Mouse (Mus musculus) C3H10T1/2 (cell line): Measurements from ENCODE around the gene Wfdc1. TPM values are rescaled to one million over a fixed set of nuclear protein-coding genes. Genes with fewer than 3 reads are reported as not detected.

Source experiments
- polyA plus RNA-seq, 2 experiments: library from polyadenylated mRNA; unstranded; fragments of >200 nt; fragmentation: generic; extraction: Trizol; gene quantifications; one replicate each; pipeline ENCODE4 v1.2.1; 2012; ENCODE audit warnings: missing spikeins in 2 of 2

Wfdc1 gene
- polyA plus RNA-seq = under 1 TPM; 0.02 to 0.04 TPM

DNA sequence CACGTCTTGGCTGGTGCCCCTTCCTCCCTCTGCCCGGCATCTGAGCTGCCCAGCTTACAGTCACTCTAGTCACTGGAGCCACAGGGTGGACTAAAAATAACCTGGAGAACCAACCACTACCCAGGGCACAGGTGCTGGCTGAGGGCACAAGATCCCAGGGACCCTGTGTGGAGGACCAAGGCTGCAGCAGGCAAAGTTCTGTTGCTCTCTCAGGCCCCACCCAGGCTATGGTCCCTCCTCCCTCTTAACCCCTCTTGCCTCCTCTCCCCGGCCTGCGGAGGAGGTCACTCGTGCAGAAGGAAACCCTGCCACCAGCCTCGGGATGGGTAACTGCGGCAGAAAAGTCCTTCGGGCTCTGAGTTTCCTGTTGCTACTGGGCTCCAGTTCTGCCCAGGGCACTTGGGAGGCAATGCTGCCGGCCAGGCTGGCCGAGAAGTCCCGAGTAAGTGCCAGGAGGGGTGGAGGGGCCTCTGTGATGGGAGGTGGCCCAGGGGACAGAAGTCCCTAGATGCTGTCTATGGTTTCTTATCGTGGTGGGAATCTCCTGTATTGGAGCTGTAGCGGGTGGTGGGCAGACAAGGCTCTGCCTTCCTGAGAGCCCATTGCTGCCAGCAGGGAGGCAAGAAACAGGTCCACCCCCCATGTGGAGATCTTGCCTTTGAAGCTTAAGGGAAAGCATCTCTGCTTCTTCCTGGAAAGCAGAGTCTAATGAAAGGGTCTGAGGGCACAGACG is at the start of gene Wfdc1:
Wfdc1 (plus strand) TSS at position 147 of the 733 bp plus-strand sequence.

DNA sequence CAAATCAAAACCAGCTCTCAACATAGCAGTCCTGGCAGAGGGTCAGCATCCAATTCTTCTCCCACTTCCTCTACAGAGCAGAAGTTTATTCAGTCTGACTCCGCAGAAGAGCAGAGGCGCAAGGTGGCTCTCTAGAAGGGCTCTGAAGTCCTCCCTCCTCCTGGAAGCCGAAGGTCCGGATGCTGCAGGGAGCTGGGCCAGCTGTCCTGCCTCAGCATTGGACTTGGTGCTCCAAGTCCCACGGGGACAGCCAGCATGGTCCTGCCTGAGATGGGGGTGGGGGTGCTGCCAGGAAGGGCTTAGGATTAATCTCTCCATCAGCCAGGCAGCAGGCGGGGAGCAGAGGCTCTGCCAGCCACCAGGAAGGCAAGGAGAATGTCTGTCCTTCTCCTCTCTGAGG is 30.8 kb upstream of the Wfdc1 start, which contains the start of gene Kcng4:
Kcng4 (minus strand) TSS at position 303 of the 400 bp plus-strand sequence.

DNA sequence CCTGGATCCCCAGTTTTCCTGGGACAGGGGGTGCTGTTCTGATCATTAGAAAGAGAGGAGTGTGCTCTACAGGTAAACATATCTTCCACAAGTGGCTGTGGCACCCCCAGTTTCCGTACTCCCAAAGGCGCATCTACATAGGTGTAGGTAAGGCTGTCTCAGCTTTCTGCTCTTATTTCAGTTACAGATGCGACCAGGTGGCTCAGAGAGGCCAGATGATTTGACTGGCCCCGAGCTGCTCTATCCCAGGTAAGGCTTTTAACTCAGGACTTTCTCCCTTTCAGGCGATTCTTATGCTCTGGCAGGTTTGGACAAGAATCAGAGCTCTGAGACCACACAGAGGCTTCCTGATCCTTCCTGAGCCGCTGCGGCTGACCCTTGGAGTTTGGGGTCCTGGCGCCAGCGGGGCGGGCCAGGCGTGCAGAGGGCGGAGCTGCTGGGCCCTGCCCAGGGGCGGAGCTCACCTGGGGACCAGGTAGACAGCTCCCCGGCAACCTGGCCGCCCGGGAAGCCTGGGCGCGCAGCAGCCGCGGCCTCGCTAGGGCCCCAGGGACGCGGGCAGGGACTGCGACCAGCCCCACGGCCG is 33.5 kb downstream of the Wfdc1 start, which contains the start of gene Atp2c2:
Atp2c2 (plus strand) TSS at position 461 of the 586 bp plus-strand sequence.

Other genes with a start within 250 kb of the Wfdc1 start
- gene Osgin1, start 232.2 kb upstream of the Wfdc1 start, polyA plus RNA-seq = 10 to 100 TPM in 1 of 2 experiments, 1 to 10 TPM in 1; 6.6 to 26.9 TPM
- gene Necab2, start 219.6 kb upstream of the Wfdc1 start, polyA plus RNA-seq = under 1 TPM; 0.02 to 0.05 TPM
- under 1 TPM in 1 of 2 experiments, not detected in 1; 0.07 TPM for gene Slc38a8, start 164.7 kb upstream of the Wfdc1 start, polyA plus RNA-seq
- 100 to 1,000 TPM in 1 of 2 experiments, 10 to 100 TPM in 1; 18.3 to 106 TPM for gene Mbtps1, start 107.6 kb upstream of the Wfdc1 start, polyA plus RNA-seq
- 10 to 100 TPM in 1 of 2 experiments, 1 to 10 TPM in 1; 5.9 to 13.4 TPM for gene Hsdl1, start 91.2 kb upstream of the Wfdc1 start, polyA plus RNA-seq
- under 1 TPM; 0.02 to 0.11 TPM for gene Dnaaf1, start 91.1 kb upstream of the Wfdc1 start, polyA plus RNA-seq
- gene Taf1c, start 61.1 kb upstream of the Wfdc1 start, polyA plus RNA-seq = 1 to 10 TPM; 4.8 to 9.1 TPM
- not detected for gene Adad2, start 53.6 kb upstream of the Wfdc1 start, polyA plus RNA-seq
- gene Kcng4, start 30.7 kb upstream of the Wfdc1 start, polyA plus RNA-seq = not detected
- under 1 TPM; 0.02 to 0.25 TPM for gene Atp2c2, start 33.6 kb downstream of the Wfdc1 start, polyA plus RNA-seq
- gene Tldc1, start 112.1 kb downstream of the Wfdc1 start, polyA plus RNA-seq = 1 to 10 TPM; 5.4 to 9.2 TPM
- 100 to 1,000 TPM in 1 of 2 experiments, 10 to 100 TPM in 1; 44.9 to 128 TPM for gene Cotl1, start 174.2 kb downstream of the Wfdc1 start, polyA plus RNA-seq
- 1 to 10 TPM; 1.9 to 7.7 TPM for gene Klhl36, start 195.9 kb downstream of the Wfdc1 start, polyA plus RNA-seq
- gene Usp10, start 244.0 kb downstream of the Wfdc1 start, polyA plus RNA-seq = 10 to 100 TPM; 66.0 to 78.8 TPM
- gene Gm20388, start 244.5 kb downstream of the Wfdc1 start, polyA plus RNA-seq = 1 to 10 TPM; 4.1 to 9.5 TPM